Mouse (Mus musculus) intestine, embryonic 15.5 days (tissue): ENCODE measurements around the gene Gm16253. TPM values are rescaled to one million over a fixed set of nuclear protein-coding genes. Genes with fewer than 3 reads are reported as not detected.
A peak's percentile ranks its signal among the peaks of the same experiment; 100 is the strongest.

Experiments used
- ATAC-seq: fragments of 200-750 bp; cut with Nextera tagmentation; 2 replicates; pipeline ENCODE4 v1.8.0; 2017; ENCODE audit warnings: moderate TSS enrichment, moderate library complexity
- H3K27ac ChIP-seq: fragments of 300-500 bp; sonication (generic); 2 replicates; pipeline ENCODE4 v1.5.1; 2015; ENCODE audit warnings: mild to moderate bottlenecking, inconsistent platforms
- H3K27me3 ChIP-seq: fragments of 300-500 bp; sonication (generic); replicated peaks from 2 replicates; pipeline ENCODE4 v1.6.1; 2015; ENCODE audit warnings: inconsistent platforms
- H3K36me3 ChIP-seq: fragments of 300-500 bp; sonication (generic); 2 replicates; pipeline ENCODE4 v1.6.1; 2015; ENCODE audit warnings: inconsistent platforms
- H3K4me1 ChIP-seq: fragments of 300-500 bp; sonication (generic); replicated peaks from 2 replicates; pipeline ENCODE4 v1.6.1; 2015; ENCODE audit warnings: inconsistent platforms
- H3K4me2 ChIP-seq: fragments of 300-500 bp; sonication (generic); replicated peaks from 2 replicates; pipeline ENCODE4 v1.6.1; 2015; ENCODE audit warnings: mild to moderate bottlenecking, inconsistent platforms
- H3K4me3 ChIP-seq: fragments of 300-500 bp; sonication (generic); replicated peaks from 2 replicates; pipeline ENCODE4 v1.5.1; 2015; ENCODE audit warnings: inconsistent platforms
- H3K9ac ChIP-seq: fragments of 300-500 bp; sonication (generic); 2 replicates; pipeline ENCODE4 v1.6.1; 2015; ENCODE audit warnings: inconsistent platforms
- H3K9me3 ChIP-seq: fragments of 300-500 bp; sonication (generic); 2 replicates; pipeline ENCODE4 v1.6.1; 2016; ENCODE audit warnings: inconsistent platforms
- WGBS: fragments of 180-500 bp; shearing (Covaris S2); methylation state at CpG from one replicate; pipeline ENCODE4 v1.1.7; 2015; 5-methylcytosine and 5-hydroxymethylcytosine counted together
- polyA plus RNA-seq: library from polyadenylated mRNA; unstranded; fragments of >200 nt; fragmentation: Nextera tagmentation; extraction: Ambion mirVana; gene quantifications from 2 replicates; pipeline ENCODE4 v1.2.1, GENCODE M21; 2015

Gene Gm16253
- polyA plus RNA-seq, 1 experiment from 2014 or later = 0.67 TPM

DNA sequence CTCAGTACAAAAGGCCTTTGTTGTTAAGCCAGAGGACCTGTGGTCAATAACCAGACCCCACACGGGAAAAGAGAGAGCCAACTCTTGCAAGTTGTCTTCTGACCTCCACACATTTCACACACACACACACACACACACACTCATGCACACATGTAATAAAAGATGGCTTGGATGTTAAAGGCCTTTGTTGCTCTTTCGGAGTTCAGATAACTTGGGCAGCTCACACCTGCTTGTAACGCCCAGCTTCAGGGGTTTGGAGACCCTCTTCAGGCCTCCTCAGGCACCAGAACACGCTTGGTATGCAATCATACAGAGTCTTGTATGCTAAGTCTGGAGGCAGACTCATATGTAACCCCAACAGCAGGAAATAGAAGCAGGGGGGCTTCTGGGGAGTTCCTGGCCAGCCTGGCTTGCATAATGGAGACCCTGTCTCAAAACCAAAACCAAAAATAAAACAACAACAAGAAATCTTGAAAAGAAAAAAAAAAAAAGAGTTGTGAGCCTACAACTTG is 2.5 kb downstream of the Gm16253 start:
- H3K4me2 ChIP-seq = no peak overlapping the region
- no peaks in the 10 kb centered on the region for H3K27me3 ChIP-seq
- ATAC-seq = no peak
- H3K9ac ChIP-seq = no peak overlapping the region
- H3K27ac ChIP-seq = no peak overlapping the region
- no peaks in the 10 kb centered on the region for H3K9me3 ChIP-seq
- H3K4me3 ChIP-seq = no peak overlapping the region
- whole genome bisulfite sequencing = 79% methylated on average over 4 of the region's 4 CpGs
- peaks cover 26% of the 10 kb centered on the region for H3K4me1 ChIP-seq
- H3K36me3 ChIP-seq = no peaks in the 10 kb centered on the region

DNA sequence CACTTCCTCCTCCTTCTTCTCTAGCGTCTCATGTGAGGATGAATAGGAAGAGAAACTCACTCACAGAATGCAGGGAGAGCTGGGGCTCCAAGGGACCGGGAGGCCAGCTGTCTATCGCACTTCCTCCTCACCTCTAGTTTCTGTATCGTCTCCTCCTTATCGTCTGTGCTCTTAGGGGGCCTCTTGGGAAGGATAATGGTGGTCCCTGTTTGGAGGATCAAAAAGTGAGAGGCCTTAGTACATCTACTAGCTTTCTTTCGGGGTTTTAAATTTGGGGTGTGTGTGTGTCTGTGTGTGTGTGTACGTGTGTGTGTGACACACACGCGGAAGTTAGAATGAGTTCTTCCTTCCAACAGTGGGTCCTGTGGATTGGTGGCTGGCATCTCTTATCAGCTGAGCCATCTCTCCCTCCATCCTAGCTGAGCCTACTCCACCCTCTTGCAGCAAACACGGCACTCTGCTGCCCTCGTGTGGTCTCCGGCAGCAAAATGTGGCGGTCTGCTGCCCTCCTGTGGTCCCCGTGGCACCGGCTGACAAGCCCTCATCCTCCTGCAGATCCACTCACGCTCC is 3.2 kb downstream of the Gm16253 start:
- Histone ChIP-seq H3K36me3 (no peaks in the 10 kb centered on the region), H3K27me3 (no peaks in the 10 kb centered on the region), H3K27ac (no peak overlapping the region), H3K4me1 (peaks cover 26% of the 10 kb centered on the region), H3K9me3 (no peaks in the 10 kb centered on the region), H3K9ac (no peak overlapping the region), H3K4me2 (peak overlapping the region; percentile 52), H3K4me3 (no peak overlapping the region)
- 11% methylated on average over 16 of the region's 16 CpGs for WGBS
- ATAC-seq = 0 out of 2 replicates have a peak, but pooled peaks have one; percentile 26

DNA sequence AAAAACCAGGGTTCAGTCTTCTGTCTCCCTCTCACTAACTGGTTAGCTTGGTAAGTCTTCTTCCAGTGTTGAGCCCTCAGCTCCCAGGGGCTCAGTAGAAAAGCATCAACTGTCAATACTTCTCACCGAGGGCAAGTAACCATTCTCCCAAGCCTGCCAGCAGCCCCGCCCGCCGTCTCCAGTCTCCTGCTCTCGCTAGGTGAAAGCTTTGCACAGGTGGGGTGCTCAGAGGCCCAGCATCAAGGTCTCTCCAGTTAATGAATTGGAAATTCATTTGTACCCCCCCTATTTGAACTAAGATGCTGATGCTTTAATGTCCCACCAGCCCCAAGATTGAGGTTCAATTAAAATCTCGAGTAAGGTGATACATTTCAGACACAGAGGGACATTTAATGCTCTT is 4.4 kb downstream of the Gm16253 start:
- 0 out of 2 replicates have a peak overlapping the region, but pooled peaks have one; percentile 8 for H3K9ac ChIP-seq
- H3K4me1 ChIP-seq = peaks cover 15% of the 10 kb centered on the region
- H3K4me3 ChIP-seq = no peak overlapping the region
- no peak for ATAC-seq
- no peak overlapping the region for H3K27ac ChIP-seq
- 57% methylated on average over 6 of the region's 6 CpGs for WGBS
- H3K9me3 ChIP-seq = no peaks in the 10 kb centered on the region
- no peaks in the 10 kb centered on the region for H3K27me3 ChIP-seq
- no peak overlapping the region for H3K4me2 ChIP-seq
- no peaks in the 10 kb centered on the region for H3K36me3 ChIP-seq

DNA sequence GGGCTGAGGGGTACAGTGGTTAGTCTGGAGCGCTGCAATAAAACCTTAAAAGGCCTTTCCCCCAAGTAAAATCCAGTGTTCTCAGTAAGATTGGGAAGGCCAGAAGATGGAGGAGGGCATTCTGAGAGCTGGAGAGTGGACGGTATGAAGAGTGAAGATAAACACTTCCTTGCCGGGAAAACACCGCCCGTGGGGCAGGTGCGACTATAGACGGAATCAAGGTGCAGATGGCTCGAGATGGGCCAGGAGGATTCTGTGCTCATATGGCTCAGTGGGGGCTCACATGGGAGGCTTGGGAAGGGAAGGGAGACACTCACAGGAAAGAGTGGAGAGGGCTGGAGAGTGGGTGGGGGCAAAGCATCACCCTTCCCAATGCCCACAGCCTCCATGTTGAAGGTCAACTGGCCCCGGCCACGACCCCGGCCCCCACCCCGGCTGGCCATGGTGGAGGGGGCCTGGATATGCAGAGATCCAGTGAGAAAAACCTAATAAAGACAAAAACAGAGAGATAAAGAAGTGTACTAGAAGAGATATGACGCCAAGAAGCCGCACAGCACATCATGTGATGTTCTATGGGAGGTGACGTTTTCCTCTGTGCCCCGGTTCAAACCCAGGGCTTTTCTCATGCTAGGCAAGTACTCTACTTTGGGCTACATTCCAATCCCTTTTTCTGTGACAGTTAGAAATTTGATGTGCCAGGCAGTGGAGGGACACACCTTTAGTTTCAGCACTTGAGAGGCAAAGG is 5.2 kb downstream of the Gm16253 start:
- H3K9ac ChIP-seq = 0 out of 2 replicates have a peak overlapping the region, but pooled peaks have one; percentile 8
- no peaks in the 10 kb centered on the region for H3K9me3 ChIP-seq
- peaks cover 9% of the 10 kb centered on the region for H3K4me1 ChIP-seq
- ATAC-seq = no peak
- no peaks in the 10 kb centered on the region for H3K27me3 ChIP-seq
- no peak overlapping the region for H3K27ac ChIP-seq
- no peak overlapping the region for H3K4me3 ChIP-seq
- 84% methylated on average over 16 of the region's 16 CpGs for WGBS
- H3K4me2 ChIP-seq = no peak overlapping the region
- no peaks in the 10 kb centered on the region for H3K36me3 ChIP-seq

DNA sequence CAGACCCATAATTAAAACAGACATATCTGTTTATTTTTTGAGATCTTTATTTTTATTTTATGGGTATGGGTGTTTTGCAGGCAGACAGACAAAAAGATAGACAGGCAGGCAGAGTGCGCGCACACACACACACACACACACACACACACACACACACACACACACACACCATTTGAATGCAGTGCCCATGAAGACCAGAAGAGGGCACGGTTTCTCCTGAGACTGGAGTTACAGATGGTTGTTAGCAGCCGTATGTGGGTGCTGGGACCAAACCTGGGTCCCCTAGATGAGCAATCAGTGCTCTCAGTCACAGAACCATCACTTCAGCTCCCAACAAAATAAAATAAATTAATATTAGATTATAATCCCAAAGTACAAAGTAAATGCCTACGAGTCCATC is 6.6 kb downstream of the Gm16253 start:
- H3K36me3 ChIP-seq = no peaks in the 10 kb centered on the region
- no peaks in the 10 kb centered on the region for H3K27me3 ChIP-seq
- no peak overlapping the region for H3K9ac ChIP-seq
- no peak overlapping the region for H3K4me2 ChIP-seq
- no peaks in the 10 kb centered on the region for H3K9me3 ChIP-seq
- no peak overlapping the region for H3K27ac ChIP-seq
- ATAC-seq = no peak
- H3K4me3 ChIP-seq = no peak overlapping the region
- H3K4me1 ChIP-seq = 0 out of 2 replicates have a peak, but pooled peaks cover 3% of the 10 kb centered on the region
- WGBS = 89% methylated on average over 5 of the region's 5 CpGs

DNA sequence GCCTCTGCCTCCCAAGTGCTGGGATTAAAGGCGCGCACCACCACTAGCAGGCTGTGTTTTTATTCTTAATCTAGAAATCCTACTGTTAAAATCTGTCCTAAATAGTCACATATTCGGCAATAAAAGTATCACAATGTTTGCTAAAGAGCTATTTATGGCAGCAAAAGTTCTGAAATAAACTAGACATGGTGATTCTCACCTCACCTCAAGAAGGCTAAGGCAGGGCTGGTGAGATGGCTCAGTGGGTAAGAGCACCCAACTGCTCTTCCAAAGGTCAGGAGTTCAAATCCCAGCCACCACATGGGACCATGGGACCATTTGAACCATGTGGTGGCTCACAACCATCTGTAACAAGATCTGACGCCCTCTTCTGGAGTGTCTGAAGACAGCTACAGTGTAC is 13.9 kb downstream of the Gm16253 start:
- Histone ChIP-seq H3K27ac (no peak overlapping the region), H3K9ac (no peak overlapping the region), H3K4me3 (no peak overlapping the region), H3K27me3 (peaks cover 6% of the 10 kb centered on the region; the same call in 1 of the 2 replicates), H3K36me3 (no peaks in the 10 kb centered on the region), H3K4me1 (0 out of 2 replicates have a peak, but pooled peaks cover 5% of the 10 kb centered on the region), H3K9me3 (no peaks in the 10 kb centered on the region), H3K4me2 (no peak overlapping the region)
- WGBS = 78% methylated on average over 4 of the region's 4 CpGs
- no peak for ATAC-seq

DNA sequence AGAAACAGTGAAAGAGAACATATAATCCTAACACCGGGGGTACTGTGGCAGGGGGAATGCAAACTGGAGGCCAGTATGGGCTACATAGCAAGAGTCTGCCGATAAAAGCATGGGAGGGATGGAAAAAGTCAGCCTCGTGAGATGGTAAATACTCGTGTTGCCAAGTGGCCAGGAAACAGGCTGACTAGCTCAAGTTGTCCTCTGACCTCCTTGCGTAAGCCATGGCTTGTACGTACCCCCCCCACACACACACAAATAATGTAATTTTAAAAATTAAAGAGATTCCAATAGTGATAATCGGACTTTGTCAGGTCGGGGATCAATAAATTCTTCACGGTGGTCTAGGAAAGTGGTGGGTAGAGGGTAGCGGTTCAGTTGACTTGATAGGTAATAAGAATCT is 16.6 kb downstream of the Gm16253 start:
- Histone ChIP-seq H3K36me3 (no peaks in the 10 kb centered on the region), H3K9me3 (no peaks in the 10 kb centered on the region), H3K4me3 (peak overlapping the region; percentile 57), H3K9ac (peak overlapping the region; percentile 69), H3K4me2 (peak overlapping the region; percentile 78), H3K27ac (peak overlapping the region; percentile 88), H3K4me1 (peaks cover 31% of the 10 kb centered on the region), H3K27me3 (peaks cover 22% of the 10 kb centered on the region)
- ATAC-seq = peak; percentile 14
- WGBS = under 1% methylated on average over 10 of the region's 10 CpGs

DNA sequence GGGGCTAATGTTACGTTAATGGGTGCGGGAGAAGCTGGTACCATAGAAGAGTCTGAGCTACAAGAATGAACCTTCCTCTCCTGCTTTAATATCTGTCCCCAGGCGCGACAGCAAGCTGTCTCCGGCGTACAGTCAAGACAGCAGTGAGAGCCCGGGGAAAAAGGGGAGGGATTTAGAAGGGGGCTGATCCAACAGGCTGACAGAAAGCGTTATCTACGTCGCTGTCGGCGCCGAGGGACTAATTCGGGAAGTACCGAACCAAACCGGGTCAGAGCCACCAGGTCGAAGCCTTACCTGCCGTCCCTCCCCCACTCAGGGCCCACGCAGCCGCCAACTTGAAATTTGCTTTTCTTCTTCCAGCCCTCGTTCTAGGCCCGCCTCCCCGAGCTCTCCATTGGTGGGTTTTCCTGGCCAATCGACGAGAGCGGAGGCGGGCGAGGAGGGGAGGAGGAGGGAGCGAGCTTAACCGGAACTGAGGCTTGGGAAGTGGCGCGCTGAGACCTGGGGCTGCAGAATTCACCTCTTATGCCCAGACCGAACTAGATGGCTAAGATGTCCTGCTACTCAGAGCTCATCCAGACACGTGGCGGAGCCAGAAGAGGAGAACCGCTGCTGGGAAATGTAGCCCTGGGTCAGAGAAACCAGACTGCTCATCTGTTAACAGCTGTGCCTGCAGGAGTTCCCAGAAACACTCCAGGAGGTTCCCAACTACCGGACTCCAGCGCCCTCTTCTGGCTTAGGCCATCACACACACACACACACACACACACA is 17.2 kb downstream of the Gm16253 start, which contains the start of gene Polr3gl:
Gene Polr3gl (minus strand): TSS at position 392 of the 771 bp plus-strand sequence.
- WGBS = under 1% methylated on average over 38 of the region's 38 CpGs
- Histone ChIP-seq H3K4me3 (peak within 1 kb of the TSS; percentile 57), H3K9me3 (no peaks in the 10 kb centered on the region), H3K36me3 (no peaks in the 10 kb centered on the region), H3K4me1 (peaks cover 37% of the 10 kb centered on the region), H3K4me2 (peak within 1 kb of the TSS; percentile 78), H3K9ac (peak within 1 kb of the TSS; percentile 69), H3K27me3 (peaks cover 26% of the 10 kb centered on the region), H3K27ac (peak within 1 kb of the TSS; percentile 88)
- ATAC-seq = peak; percentile 94

DNA sequence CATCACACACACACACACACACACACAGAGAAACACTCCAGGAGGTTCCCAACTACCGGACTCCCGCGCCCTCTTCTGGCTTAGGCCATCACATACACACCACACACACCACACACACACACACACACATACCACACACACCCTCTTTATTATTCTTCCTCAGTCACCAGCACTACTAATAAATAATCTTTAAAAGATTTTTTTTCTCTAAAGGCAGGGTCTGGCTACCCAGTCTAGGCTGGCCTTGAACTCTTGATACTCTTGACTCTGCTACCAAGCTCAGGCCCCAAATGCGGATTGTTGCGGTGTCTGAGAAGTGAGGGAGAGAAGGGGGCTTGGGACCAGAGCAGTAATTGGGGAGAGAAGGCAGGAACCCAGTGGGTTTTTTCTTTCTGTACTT is 18.1 kb downstream of the Gm16253 start:
- no peak overlapping the region for H3K27ac ChIP-seq
- no peaks in the 10 kb centered on the region for H3K36me3 ChIP-seq
- WGBS = 82% methylated on average over 5 of the region's 5 CpGs
- H3K4me2 ChIP-seq = no peak overlapping the region
- no peaks in the 10 kb centered on the region for H3K9me3 ChIP-seq
- peaks cover 32% of the 10 kb centered on the region for H3K27me3 ChIP-seq
- no peak for ATAC-seq
- H3K4me3 ChIP-seq = no peak overlapping the region
- no peak overlapping the region for H3K9ac ChIP-seq
- H3K4me1 ChIP-seq = peaks cover 37% of the 10 kb centered on the region

DNA sequence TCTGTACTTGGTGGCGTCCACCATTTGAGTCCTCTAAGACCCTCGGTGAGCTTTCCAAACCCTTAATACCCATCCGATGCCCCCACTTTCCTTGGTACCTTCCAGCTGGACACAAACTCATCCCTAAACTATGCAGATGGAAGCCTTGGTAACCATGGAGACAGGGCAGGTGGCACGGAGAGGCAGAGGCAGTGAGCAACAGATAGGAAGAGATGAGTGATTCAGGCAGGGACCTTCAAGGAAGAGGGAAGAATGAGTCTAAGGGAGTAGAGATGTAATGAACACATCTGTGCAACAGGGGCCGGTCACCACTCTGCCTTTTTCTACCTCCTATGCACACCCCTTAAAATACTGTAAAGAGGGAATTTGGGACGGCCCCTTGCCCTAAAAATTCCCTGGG is 18.9 kb downstream of the Gm16253 start:
- no peak for ATAC-seq
- no peak overlapping the region for H3K27ac ChIP-seq
- H3K36me3 ChIP-seq = no peaks in the 10 kb centered on the region
- H3K9ac ChIP-seq = no peak overlapping the region
- H3K4me2 ChIP-seq = peak overlapping the region; percentile 91
- 0 out of 2 replicates have a peak overlapping the region, but pooled peaks have one; percentile 6 for H3K4me3 ChIP-seq
- 33% methylated on average over 6 of the region's 6 CpGs for whole genome bisulfite sequencing
- H3K4me1 ChIP-seq = peaks cover 37% of the 10 kb centered on the region
- peaks cover 32% of the 10 kb centered on the region for H3K27me3 ChIP-seq
- H3K9me3 ChIP-seq = no peaks in the 10 kb centered on the region

DNA sequence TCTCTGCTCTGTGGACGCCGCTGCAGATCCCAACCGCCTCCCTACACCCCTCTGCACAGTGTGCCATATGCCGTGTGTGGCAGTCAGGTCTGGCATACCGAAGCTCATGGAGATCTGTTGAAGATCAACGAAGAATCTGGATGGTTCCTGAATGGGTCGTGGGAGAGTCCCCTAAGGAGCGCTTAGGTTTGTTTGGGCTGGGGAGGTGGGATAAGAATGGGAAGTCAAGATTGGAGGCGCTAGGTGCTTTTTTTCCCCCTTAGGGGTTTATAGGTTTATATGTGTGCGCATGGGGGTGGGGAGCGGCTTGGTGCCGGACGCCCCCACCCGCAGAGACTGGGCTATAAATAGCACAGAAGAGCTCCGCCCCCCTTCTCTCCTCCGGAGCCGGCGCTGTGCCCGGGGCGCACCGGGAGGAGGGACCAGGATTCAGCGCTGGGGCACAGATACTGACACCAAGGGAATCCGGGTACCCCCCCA is 19.5 kb downstream of the Gm16253 start, which contains the start of gene Ankrd34a:
Gene Ankrd34a (plus strand): TSS at position 409 of the 480 bp plus-strand sequence.
- 1% methylated on average over 23 of the region's 23 CpGs for WGBS
- peak within 1 kb of the TSS; percentile 67 for H3K9ac ChIP-seq
- peaks cover 36% of the 10 kb centered on the region for H3K27me3 ChIP-seq
- H3K36me3 ChIP-seq = no peaks in the 10 kb centered on the region
- peak within 1 kb of the TSS; percentile 91 for H3K4me2 ChIP-seq
- no peaks in the 10 kb centered on the region for H3K9me3 ChIP-seq
- peak within 1 kb of the TSS; percentile 67; the same call in 1 of the 2 replicates for H3K27ac ChIP-seq
- peaks cover 37% of the 10 kb centered on the region for H3K4me1 ChIP-seq
- H3K4me3 ChIP-seq = peak within 1 kb of the TSS; percentile 47
- no peak for ATAC-seq

DNA sequence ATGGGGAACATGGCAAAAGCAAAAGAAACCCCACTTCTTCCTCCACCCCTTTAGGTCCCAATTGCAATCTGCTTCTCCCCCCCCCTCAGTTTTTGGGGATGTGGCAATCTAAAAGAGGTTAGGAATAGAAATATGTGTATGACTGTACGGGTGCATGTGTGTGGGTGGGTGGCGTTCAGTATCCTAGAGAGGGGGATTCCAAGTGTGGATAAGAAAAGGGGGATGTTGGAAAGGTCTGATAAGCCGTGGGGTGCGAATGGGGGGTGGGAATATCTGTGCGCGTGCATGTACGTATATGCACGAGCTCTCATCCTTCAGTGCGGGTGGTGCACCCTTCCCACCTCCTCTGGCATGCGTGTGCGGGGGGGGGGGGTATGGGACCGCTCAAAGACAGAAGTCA is 20.1 kb downstream of the Gm16253 start:
- Histone ChIP-seq H3K9ac (peak overlapping the region; percentile 67), H3K4me3 (peak overlapping the region; percentile 47), H3K4me2 (peak overlapping the region; percentile 91), H3K27me3 (peaks cover 37% of the 10 kb centered on the region), H3K27ac (no peak overlapping the region), H3K9me3 (no peaks in the 10 kb centered on the region), H3K4me1 (peaks cover 37% of the 10 kb centered on the region), H3K36me3 (no peaks in the 10 kb centered on the region)
- 2% methylated on average over 11 of the region's 12 CpGs for WGBS
- no peak for ATAC-seq
